In the genomic region with DNA sequence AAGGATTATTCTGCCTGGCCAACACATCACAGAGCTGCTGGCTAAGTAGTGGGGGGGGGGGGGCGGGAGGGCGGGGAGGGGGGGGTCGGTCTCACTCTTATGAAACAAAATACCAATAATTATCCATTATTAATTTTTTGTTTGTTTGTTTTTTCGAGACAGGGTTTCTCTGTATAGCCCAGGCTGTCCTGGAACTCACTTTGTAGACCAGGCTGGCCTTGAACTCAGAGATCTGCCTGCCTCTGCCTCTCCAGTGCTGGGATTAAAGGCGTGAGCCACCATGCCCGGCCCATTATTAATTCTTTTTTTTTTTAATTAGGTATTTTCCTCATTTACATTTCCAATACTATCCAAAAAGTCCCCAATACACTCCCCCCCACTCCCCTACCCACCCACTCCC, we compare ENCODE assay signal across 7 mouse cellular contexts. TPM values are rescaled to one million over a fixed set of nuclear protein-coding genes. Genes with fewer than 3 reads are reported as not detected.
DNase-seq lines count a peak whose midpoint lies in the region; ATAC-seq lines count a peak whose summit lies in the region.
"Not testable (repeated sequence)": the region's sequence is repeated elsewhere in the genome, so short reads cannot be mapped to it uniquely, and the experiment has no call there.

No protein-coding gene starts in this region.

- WGBS in embryonic facial prominence, embryonic 10.5 days = 40% methylated on average over 6 of the region's 6 CpGs
- 37% methylated on average over 6 of the region's 6 CpGs for WGBS in forebrain, embryonic 15.5 days
- 40% methylated on average over 6 of the region's 6 CpGs for WGBS in hindbrain, embryonic 10.5 days
- WGBS in kidney, embryonic 14.5 days = 38% methylated on average over 6 of the region's 6 CpGs
- 27% methylated on average over 6 of the region's 6 CpGs for WGBS in liver, embryonic 11.5 days
- WGBS in neural tube, embryonic 14.5 days = 41% methylated on average over 6 of the region's 6 CpGs

- peaks cover 10% of the 10 kb centered on the region for H3K4me1 ChIP-seq in embryonic facial prominence, embryonic 10.5 days
- H3K4me1 ChIP-seq in forebrain, embryonic 15.5 days = peaks cover 21% of the 10 kb centered on the region
- peaks cover 18% of the 10 kb centered on the region for H3K4me1 ChIP-seq in hindbrain, embryonic 10.5 days (replicated peaks)
- not testable (repeated sequence) for H3K4me1 ChIP-seq in kidney, embryonic 14.5 days (ENCODE audit: control insufficient read depth, insufficient read depth, low read length); liver, embryonic 11.5 days (replicated peaks; ENCODE audit: control insufficient read depth, insufficient read depth, low read length); neural tube, embryonic 14.5 days (ENCODE audit: control insufficient read depth, insufficient read depth, low read length)
- H3K4me1 ChIP-seq in megakaryocyte, embryonic 14.5 days = peaks cover 20% of the 10 kb centered on the region

- not testable (repeated sequence) for DNase-seq in embryonic facial prominence, embryonic 10.5 days (ENCODE audit: low spot score); hindbrain, embryonic 10.5 days (ENCODE audit: low spot score); liver, embryonic 11.5 days (ENCODE audit: low spot score)

- H3K4me3 ChIP-seq in embryonic facial prominence, embryonic 10.5 days = peak overlapping the region; percentile 87
- H3K4me3 ChIP-seq in forebrain, embryonic 15.5 days = peak overlapping the region; percentile 68
- peak overlapping the region; percentile 95 for H3K4me3 ChIP-seq in hindbrain, embryonic 10.5 days
- H3K4me3 ChIP-seq in kidney, embryonic 14.5 days (ENCODE audit: low read length) = peak overlapping the region; percentile 84
- H3K4me3 ChIP-seq in liver, embryonic 11.5 days (ENCODE audit: low read depth, low read length) = peak overlapping the region; percentile 89
- H3K4me3 ChIP-seq in megakaryocyte, embryonic 14.5 days (replicated peaks) = peak overlapping the region; percentile 99
- peak overlapping the region; percentile 68 for H3K4me3 ChIP-seq in neural tube, embryonic 14.5 days (ENCODE audit: low read depth, low read length)

- ATAC-seq in forebrain, embryonic 15.5 days (replicated peaks) = peak; percentile 14; the same call in 1 of the 2 replicates
- ATAC-seq in kidney, embryonic 14.5 days (ENCODE audit: low FRiP score, low TSS enrichment); liver, embryonic 11.5 days (replicated peaks; ENCODE audit: low FRiP score); neural tube, embryonic 14.5 days (ENCODE audit: low read depth): not testable (repeated sequence)

- H3K9me3 ChIP-seq in embryonic facial prominence, embryonic 10.5 days; forebrain, embryonic 15.5 days; hindbrain, embryonic 10.5 days; kidney, embryonic 14.5 days (ENCODE audit: control insufficient read depth, low read length); liver, embryonic 11.5 days (ENCODE audit: control insufficient read depth, low read length); megakaryocyte, embryonic 14.5 days; neural tube, embryonic 14.5 days (ENCODE audit: control insufficient read depth, low read length): not testable (repeated sequence)

- H3K9ac ChIP-seq in forebrain, embryonic 15.5 days (replicated peaks) = peak overlapping the region; percentile 76
- peak overlapping the region; percentile 82 for H3K9ac ChIP-seq in kidney, embryonic 14.5 days (ENCODE audit: low read depth, low read length)
- H3K9ac ChIP-seq in liver, embryonic 11.5 days (ENCODE audit: low read depth, low read length) = peak overlapping the region; percentile 69
- peak overlapping the region; percentile 63; the same call in 1 of the 2 replicates for H3K9ac ChIP-seq in neural tube, embryonic 14.5 days (replicated peaks; ENCODE audit: low read depth, low read length)

- peaks cover 75% of the 10 kb centered on the region for H3K36me3 ChIP-seq in embryonic facial prominence, embryonic 10.5 days (replicated peaks)
- H3K36me3 ChIP-seq in forebrain, embryonic 15.5 days = peaks cover 62% of the 10 kb centered on the region
- peaks cover 71% of the 10 kb centered on the region for H3K36me3 ChIP-seq in hindbrain, embryonic 10.5 days
- H3K36me3 ChIP-seq in kidney, embryonic 14.5 days (ENCODE audit: control insufficient read depth, insufficient read depth, low read length) = peaks cover 64% of the 10 kb centered on the region
- peaks cover 38% of the 10 kb centered on the region for H3K36me3 ChIP-seq in liver, embryonic 11.5 days (ENCODE audit: control insufficient read depth, insufficient read depth, low read length)
- peaks cover 76% of the 10 kb centered on the region for H3K36me3 ChIP-seq in megakaryocyte, embryonic 14.5 days (replicated peaks; ENCODE audit: low read length)
- H3K36me3 ChIP-seq in neural tube, embryonic 14.5 days (ENCODE audit: control insufficient read depth, insufficient read depth, low read length) = peaks cover 51% of the 10 kb centered on the region

- H3K27ac ChIP-seq in embryonic facial prominence, embryonic 10.5 days (replicated peaks) = peak overlapping the region; percentile 82
- H3K27ac ChIP-seq in forebrain, embryonic 15.5 days (replicated peaks) = peak overlapping the region; percentile 56
- H3K27ac ChIP-seq in hindbrain, embryonic 10.5 days = peak overlapping the region; percentile 87
- H3K27ac ChIP-seq in kidney, embryonic 14.5 days (ENCODE audit: low read depth, low read length); liver, embryonic 11.5 days (ENCODE audit: low read depth, low read length); neural tube, embryonic 14.5 days (ENCODE audit: low read depth, low read length): not testable (repeated sequence)

- H3K4me2 ChIP-seq in forebrain, embryonic 15.5 days (replicated peaks) = peak overlapping the region; percentile 94
- peak overlapping the region; percentile 78 for H3K4me2 ChIP-seq in kidney, embryonic 14.5 days (replicated peaks; ENCODE audit: low read depth, low read length)
- H3K4me2 ChIP-seq in liver, embryonic 11.5 days = peak overlapping the region; percentile 73
- H3K4me2 ChIP-seq in neural tube, embryonic 14.5 days (ENCODE audit: low read depth, low read length) = peak overlapping the region; percentile 91

- H3K27me3 ChIP-seq in embryonic facial prominence, embryonic 10.5 days (replicated peaks; ENCODE audit: low read depth, poor library complexity, severe bottlenecking); forebrain, embryonic 15.5 days; hindbrain, embryonic 10.5 days (ENCODE audit: insufficient read depth, poor library complexity, severe bottlenecking); kidney, embryonic 14.5 days (ENCODE audit: control insufficient read depth, insufficient read depth, low read length); liver, embryonic 11.5 days (replicated peaks; ENCODE audit: control insufficient read depth, insufficient read depth, low read length); megakaryocyte, embryonic 14.5 days (replicated peaks); neural tube, embryonic 14.5 days (ENCODE audit: control insufficient read depth, insufficient read depth, low read length): not testable (repeated sequence)

RNA-seq across cellular contexts. Expression of gene Snapc4, which starts 0.4 kb away (rescaled TPM):
- polyA plus RNA-seq in embryonic facial prominence, embryonic 10.5 days (2016; fragmentation: Nextera tagmentation; extraction: Ambion mirVana) = 39.3 and 39.8 TPM in 2 replicates
- polyA plus RNA-seq in forebrain, embryonic 15.5 days (2015; fragmentation: Nextera tagmentation; extraction: Ambion mirVana) = 31.4 and 31.6 TPM in 2 replicates
- polyA plus RNA-seq in hindbrain, embryonic 10.5 days (2016; fragmentation: Nextera tagmentation; extraction: Ambion mirVana) = 35.3 and 35.5 TPM in 2 replicates
- polyA plus RNA-seq in kidney, embryonic 14.5 days (2014; fragmentation: Nextera tagmentation; extraction: Ambion mirVana) = 24.6 and 29.3 TPM in 2 replicates
- polyA plus RNA-seq in liver, embryonic 11.5 days (2014; fragmentation: Nextera tagmentation; extraction: Ambion mirVana) = 36.4 and 41.6 TPM in 2 replicates
- polyA plus RNA-seq in megakaryocyte, embryonic 14.5 days (2012; ENCODE audit: insufficient read depth, low replicate concordance) = 15.8 and 18.0 TPM in 2 replicates
- 30.9 and 32.4 TPM in 2 replicates for polyA plus RNA-seq in neural tube, embryonic 14.5 days (2014; fragmentation: Nextera tagmentation; extraction: Ambion mirVana)

RNA-seq across cellular contexts. Expression of gene Entr1, which starts 8.2 kb away (rescaled TPM):
- polyA plus RNA-seq in embryonic facial prominence, embryonic 10.5 days (2016; fragmentation: Nextera tagmentation; extraction: Ambion mirVana) = 133 and 137 TPM in 2 replicates
- 191 and 194 TPM in 2 replicates for polyA plus RNA-seq in forebrain, embryonic 15.5 days (2015; fragmentation: Nextera tagmentation; extraction: Ambion mirVana)
- polyA plus RNA-seq in hindbrain, embryonic 10.5 days (2016; fragmentation: Nextera tagmentation; extraction: Ambion mirVana) = 136 and 141 TPM in 2 replicates
- 86.1 and 112 TPM in 2 replicates for polyA plus RNA-seq in kidney, embryonic 14.5 days (2014; fragmentation: Nextera tagmentation; extraction: Ambion mirVana)
- 94.4 and 95.7 TPM in 2 replicates for polyA plus RNA-seq in liver, embryonic 11.5 days (2014; fragmentation: Nextera tagmentation; extraction: Ambion mirVana)
- 10.0 and 30.9 TPM in 2 replicates for polyA plus RNA-seq in megakaryocyte, embryonic 14.5 days (2012; ENCODE audit: insufficient read depth, low replicate concordance)
- polyA plus RNA-seq in neural tube, embryonic 14.5 days (2014; fragmentation: Nextera tagmentation; extraction: Ambion mirVana) = 147 and 152 TPM in 2 replicates

RNA-seq across cellular contexts. Expression of gene Pmpca, which starts 8.3 kb away (rescaled TPM):
- polyA plus RNA-seq in embryonic facial prominence, embryonic 10.5 days (2016; fragmentation: Nextera tagmentation; extraction: Ambion mirVana) = 144 and 151 TPM in 2 replicates
- 90.2 and 98.3 TPM in 2 replicates for polyA plus RNA-seq in forebrain, embryonic 15.5 days (2015; fragmentation: Nextera tagmentation; extraction: Ambion mirVana)
- polyA plus RNA-seq in hindbrain, embryonic 10.5 days (2016; fragmentation: Nextera tagmentation; extraction: Ambion mirVana) = 132 and 139 TPM in 2 replicates
- polyA plus RNA-seq in kidney, embryonic 14.5 days (2014; fragmentation: Nextera tagmentation; extraction: Ambion mirVana) = 68.9 and 113 TPM in 2 replicates
- 147 and 150 TPM in 2 replicates for polyA plus RNA-seq in liver, embryonic 11.5 days (2014; fragmentation: Nextera tagmentation; extraction: Ambion mirVana)
- 110 and 172 TPM in 2 replicates for polyA plus RNA-seq in megakaryocyte, embryonic 14.5 days (2012; ENCODE audit: insufficient read depth, low replicate concordance)
- 76.4 and 92.1 TPM in 2 replicates for polyA plus RNA-seq in neural tube, embryonic 14.5 days (2014; fragmentation: Nextera tagmentation; extraction: Ambion mirVana)

RNA-seq across cellular contexts. Expression of gene Card9, which starts 20.2 kb away (rescaled TPM):
- 0.87 and 0.96 TPM in 2 replicates for polyA plus RNA-seq in embryonic facial prominence, embryonic 10.5 days (2016; fragmentation: Nextera tagmentation; extraction: Ambion mirVana)
- polyA plus RNA-seq in forebrain, embryonic 15.5 days (2015; fragmentation: Nextera tagmentation; extraction: Ambion mirVana) = 1.4 and 1.5 TPM in 2 replicates
- 0.62 and 1.1 TPM in 2 replicates for polyA plus RNA-seq in hindbrain, embryonic 10.5 days (2016; fragmentation: Nextera tagmentation; extraction: Ambion mirVana)
- 0.24 and 0.53 TPM in 2 replicates for polyA plus RNA-seq in kidney, embryonic 14.5 days (2014; fragmentation: Nextera tagmentation; extraction: Ambion mirVana)
- polyA plus RNA-seq in liver, embryonic 11.5 days (2014; fragmentation: Nextera tagmentation; extraction: Ambion mirVana) = 1.1 and 1.7 TPM in 2 replicates
- 29.8 and 81.2 TPM in 2 replicates for polyA plus RNA-seq in megakaryocyte, embryonic 14.5 days (2012; ENCODE audit: insufficient read depth, low replicate concordance)
- 1.5 and 1.7 TPM in 2 replicates for polyA plus RNA-seq in neural tube, embryonic 14.5 days (2014; fragmentation: Nextera tagmentation; extraction: Ambion mirVana)

RNA-seq across cellular contexts. Expression of gene Inpp5e, which starts 28.1 kb away (rescaled TPM):
- 28.6 and 31.8 TPM in 2 replicates for polyA plus RNA-seq in embryonic facial prominence, embryonic 10.5 days (2016; fragmentation: Nextera tagmentation; extraction: Ambion mirVana)
- polyA plus RNA-seq in forebrain, embryonic 15.5 days (2015; fragmentation: Nextera tagmentation; extraction: Ambion mirVana) = 20.6 and 22.4 TPM in 2 replicates
- polyA plus RNA-seq in hindbrain, embryonic 10.5 days (2016; fragmentation: Nextera tagmentation; extraction: Ambion mirVana) = 23.8 and 29.7 TPM in 2 replicates
- polyA plus RNA-seq in kidney, embryonic 14.5 days (2014; fragmentation: Nextera tagmentation; extraction: Ambion mirVana) = 13.7 and 24.7 TPM in 2 replicates
- polyA plus RNA-seq in liver, embryonic 11.5 days (2014; fragmentation: Nextera tagmentation; extraction: Ambion mirVana) = 17.7 and 19.2 TPM in 2 replicates
- polyA plus RNA-seq in megakaryocyte, embryonic 14.5 days (2012; ENCODE audit: insufficient read depth, low replicate concordance) = 6.3 and 18.1 TPM in 2 replicates
- 21.3 and 24.4 TPM in 2 replicates for polyA plus RNA-seq in neural tube, embryonic 14.5 days (2014; fragmentation: Nextera tagmentation; extraction: Ambion mirVana)
